Mouse (Mus musculus) embryonic facial prominence, embryonic 13.5 days (tissue): ENCODE data around the gene Cyp4f40. TPM values are rescaled to one million over a fixed set of nuclear protein-coding genes. Genes with fewer than 3 reads are reported as not detected.
"Not testable (repeated sequence)": the region's sequence is repeated elsewhere in the genome, so short reads cannot be mapped to it uniquely, and the experiment has no call there.

Source experiments
- ATAC-seq: fragments of 200-750 bp; cut with Nextera tagmentation; 2 replicates; pipeline ENCODE4 v1.8.0; 2017; ENCODE audit warnings: low read depth; ENCODE audit not compliant: insufficient number of reproducible peaks, insufficient read depth, low FRiP score, low TSS enrichment
- H3K27ac ChIP-seq: fragments of 300-500 bp; sonication (generic); 2 replicates; pipeline ENCODE4 v1.5.1; 2015; ENCODE audit warnings: moderate library complexity, mild to moderate bottlenecking, inconsistent platforms
- H3K27me3 ChIP-seq: fragments of 300-500 bp; sonication (generic); 2 replicates; pipeline ENCODE4 v1.6.1; 2015; ENCODE audit warnings: mild to moderate bottlenecking, inconsistent platforms
- H3K36me3 ChIP-seq: fragments of 300-500 bp; sonication (generic); 2 replicates; pipeline ENCODE4 v1.6.1; 2015; ENCODE audit warnings: mild to moderate bottlenecking, inconsistent platforms
- H3K4me1 ChIP-seq: fragments of 300-500 bp; sonication (generic); 2 replicates; pipeline ENCODE4 v1.6.1; 2015; ENCODE audit warnings: inconsistent platforms
- H3K4me2 ChIP-seq: fragments of 300-500 bp; sonication (generic); 2 replicates; pipeline ENCODE4 v1.6.1; 2015; ENCODE audit warnings: moderate library complexity, mild to moderate bottlenecking, inconsistent platforms
- H3K4me3 ChIP-seq: fragments of 300-500 bp; sonication (generic); 2 replicates; pipeline ENCODE4 v1.5.1; 2015; ENCODE audit warnings: mild to moderate bottlenecking, inconsistent platforms
- H3K9ac ChIP-seq: fragments of 300-500 bp; sonication (generic); 2 replicates; pipeline ENCODE4 v1.6.1; 2015; ENCODE audit warnings: mild to moderate bottlenecking, inconsistent platforms
- H3K9me3 ChIP-seq: fragments of 300-500 bp; sonication (generic); 2 replicates; pipeline ENCODE4 v1.6.1; 2016; ENCODE audit warnings: inconsistent platforms
- WGBS: fragments of 180-500 bp; shearing (Covaris S2); methylation state at CpG from one replicate; pipeline ENCODE4 v1.1.7; 2015; ENCODE audit warnings: mixed read lengths; 5-methylcytosine and 5-hydroxymethylcytosine counted together
- polyA plus RNA-seq: library from polyadenylated mRNA; unstranded; fragments of >200 nt; fragmentation: Nextera tagmentation; extraction: Ambion mirVana; gene quantifications from 2 replicates; pipeline ENCODE4 v1.2.1, GENCODE M21; 2015

Gene Cyp4f40
- polyA plus RNA-seq, result not detected in 2 replicates

- ATAC-seq, result no peak
- no peak within 1 kb of the TSS for H3K4me2 ChIP-seq
- 55% methylated on average over 2 of the region's 2 CpGs for WGBS
Observed at GRCm38 (mm10) chr17:32658712-32659111, at the start of gene Cyp4f40. Gene Cyp4f40, plus strand, starts transcription at chr17:32658900.

GRCm38 (mm10) chr17:32610231-32610630 is 48.5 kb upstream of the Cyp4f40 start:
- H3K4me2 ChIP-seq, H3K9me3 ChIP-seq, H3K9ac ChIP-seq, H3K4me3 ChIP-seq, H3K27ac ChIP-seq, H3K4me1 ChIP-seq, H3K27me3 ChIP-seq, H3K36me3 ChIP-seq, ATAC-seq: not testable (repeated sequence)
- 79% methylated on average over 3 of the region's 3 CpGs for WGBS

More at GRCm38 (mm10) chr17:32658712-32659111, at the start of gene Cyp4f40:
- H3K4me3 ChIP-seq, result no peak within 1 kb of the TSS
- H3K4me1 ChIP-seq, result 0 out of 2 replicates have a peak, but pooled peaks cover 3% of the 10 kb centered on the region
- no peak within 1 kb of the TSS for H3K9ac ChIP-seq
- H3K9me3 ChIP-seq, result no peaks in the 10 kb centered on the region
- no peaks in the 10 kb centered on the region for H3K27me3 ChIP-seq
- no peak within 1 kb of the TSS for H3K27ac ChIP-seq
- no peaks in the 10 kb centered on the region for H3K36me3 ChIP-seq

- 73% methylated on average over 3 of the region's 3 CpGs for WGBS
- no peak for ATAC-seq
Observed at GRCm38 (mm10) chr17:32610896-32611295, 47.8 kb upstream of the Cyp4f40 start.

GRCm38 (mm10) chr17:32612417-32612816 is 46.3 kb upstream of the Cyp4f40 start:
- H3K27me3 ChIP-seq, result no peaks in the 10 kb centered on the region
- H3K9me3 ChIP-seq, result no peaks in the 10 kb centered on the region
- no peaks in the 10 kb centered on the region for H3K4me1 ChIP-seq
- ATAC-seq, result no peak
- no peaks in the 10 kb centered on the region for H3K36me3 ChIP-seq
- 73% methylated on average over 3 of the region's 3 CpGs for WGBS
- no peak overlapping the region for H3K4me3 ChIP-seq
- H3K9ac ChIP-seq, result no peak overlapping the region
- no peak overlapping the region for H3K4me2 ChIP-seq
- no peak overlapping the region for H3K27ac ChIP-seq

More at GRCm38 (mm10) chr17:32610896-32611295, 47.8 kb upstream of the Cyp4f40 start:
- Histone ChIP-seq H3K27ac (no peak overlapping the region), H3K4me1 (no peaks in the 10 kb centered on the region), H3K36me3 (no peaks in the 10 kb centered on the region), H3K4me3 (no peak overlapping the region), H3K4me2 (no peak overlapping the region), H3K9ac (no peak overlapping the region), H3K27me3 (no peaks in the 10 kb centered on the region), H3K9me3 (no peaks in the 10 kb centered on the region)

- Histone ChIP-seq H3K4me1 (no peaks in the 10 kb centered on the region), H3K9ac (no peak overlapping the region), H3K27me3 (no peaks in the 10 kb centered on the region), H3K36me3 (no peaks in the 10 kb centered on the region), H3K9me3 (no peaks in the 10 kb centered on the region), H3K27ac (no peak overlapping the region), H3K4me2 (no peak overlapping the region), H3K4me3 (no peak overlapping the region)
- 61% methylated on average over 1 of the region's 1 CpGs for WGBS
- ATAC-seq, result no peak
Observed at GRCm38 (mm10) chr17:32617252-32617651, 41.4 kb upstream of the Cyp4f40 start.

GRCm38 (mm10) chr17:32621018-32621417 is 37.7 kb upstream of the Cyp4f40 start, which contains the start of gene Cyp4f37:
Gene Cyp4f37, plus strand, starts transcription at chr17:32621309.
- ATAC-seq, H3K36me3 ChIP-seq, H3K4me3 ChIP-seq, H3K4me2 ChIP-seq, H3K9me3 ChIP-seq, H3K9ac ChIP-seq, H3K27me3 ChIP-seq, H3K27ac ChIP-seq, H3K4me1 ChIP-seq: not testable (repeated sequence)
- 70% methylated on average over 4 of the region's 4 CpGs for WGBS

- not testable (repeated sequence) for H3K9me3 ChIP-seq, H3K36me3 ChIP-seq, ATAC-seq, H3K4me3 ChIP-seq, H3K4me1 ChIP-seq, H3K27me3 ChIP-seq, H3K27ac ChIP-seq, H3K9ac ChIP-seq, H3K4me2 ChIP-seq
- WGBS, result 82% methylated on average over 7 of the region's 7 CpGs
Observed at GRCm38 (mm10) chr17:32629726-32630125, 29.0 kb upstream of the Cyp4f40 start.

GRCm38 (mm10) chr17:32631936-32632335 is 26.8 kb upstream of the Cyp4f40 start:
- no peaks in the 10 kb centered on the region for H3K9me3 ChIP-seq
- H3K27ac ChIP-seq, result no peak overlapping the region
- ATAC-seq, result no peak
- 78% methylated on average over 3 of the region's 3 CpGs for WGBS
- no peaks in the 10 kb centered on the region for H3K27me3 ChIP-seq
- no peaks in the 10 kb centered on the region for H3K36me3 ChIP-seq
- no peak overlapping the region for H3K4me2 ChIP-seq
- H3K9ac ChIP-seq, result no peak overlapping the region
- no peak overlapping the region for H3K4me3 ChIP-seq
- H3K4me1 ChIP-seq, result peaks cover 8% of the 10 kb centered on the region

- not testable (repeated sequence) for H3K4me1 ChIP-seq, H3K27ac ChIP-seq, H3K36me3 ChIP-seq, H3K27me3 ChIP-seq, H3K9me3 ChIP-seq
- Histone ChIP-seq H3K4me2 (peak overlapping the region; percentile 70), H3K9ac (peak overlapping the region; percentile 66), H3K4me3 (peak overlapping the region; percentile 41)
- ATAC-seq, result 0 out of 2 replicates have a peak, but pooled peaks have one; percentile 43
- WGBS, result 86% methylated on average over 9 of the region's 9 CpGs
Observed at GRCm38 (mm10) chr17:32634242-32634971, 24.3 kb upstream of the Cyp4f40 start.

- Histone ChIP-seq H3K4me3 (peak overlapping the region; percentile 41), H3K27me3 (no peaks in the 10 kb centered on the region), H3K4me1 (peaks cover 8% of the 10 kb centered on the region), H3K9ac (peak overlapping the region; percentile 66), H3K27ac (no peak overlapping the region), H3K4me2 (peak overlapping the region; percentile 70), H3K36me3 (no peaks in the 10 kb centered on the region), H3K9me3 (no peaks in the 10 kb centered on the region)
- WGBS, result 1% methylated on average over 17 of the region's 17 CpGs
- 0 out of 2 replicates have a peak, but pooled peaks have one; percentile 32 for ATAC-seq
Observed at GRCm38 (mm10) chr17:32634972-32635314, 23.8 kb upstream of the Cyp4f40 start.

GRCm38 (mm10) chr17:32636341-32636740 is 22.4 kb upstream of the Cyp4f40 start:
- Histone ChIP-seq H3K4me1 (peaks cover 8% of the 10 kb centered on the region), H3K9ac (no peak overlapping the region), H3K9me3 (no peaks in the 10 kb centered on the region), H3K4me2 (no peak overlapping the region), H3K27ac (no peak overlapping the region), H3K36me3 (no peaks in the 10 kb centered on the region), H3K27me3 (no peaks in the 10 kb centered on the region), H3K4me3 (no peak overlapping the region)
- 35% methylated on average over 3 of the region's 3 CpGs for WGBS
- ATAC-seq, result no peak

- 85% methylated on average over 2 of the region's 2 CpGs for WGBS
- peaks cover 8% of the 10 kb centered on the region for H3K4me1 ChIP-seq
- no peaks in the 10 kb centered on the region for H3K27me3 ChIP-seq
- H3K27ac ChIP-seq, result no peak overlapping the region
- H3K36me3 ChIP-seq, result no peaks in the 10 kb centered on the region
- H3K4me3 ChIP-seq, result no peak overlapping the region
- H3K9ac ChIP-seq, result no peak overlapping the region
- no peaks in the 10 kb centered on the region for H3K9me3 ChIP-seq
- no peak for ATAC-seq
- no peak overlapping the region for H3K4me2 ChIP-seq
Observed at GRCm38 (mm10) chr17:32637151-32637550, 21.5 kb upstream of the Cyp4f40 start.
